Mouse (Mus musculus) heart, adult 8-10 months (tissue): Measurements from ENCODE around the gene Rnf20. TPM values are rescaled to one million over a fixed set of nuclear protein-coding genes. Genes with fewer than 3 reads are reported as not detected.
A peak's percentile ranks its signal among the peaks of the same experiment; 100 is the strongest.

Experiments
- DNase-seq: peaks from one replicate; pipeline ENCODE4 v3.0.0; 2022; ENCODE audit warnings: low spot score
- total RNA-seq, 4 experiments: library from RNA; stranded (reverse); gene quantifications; 2 replicates each; pipeline ENCODE4 v1.2.4; 2022

Rnf20 gene
- total RNA-seq, 4 experiments from 2014 or later = 36.7 to 42.5 (median 38.9) TPM

GRCm38 (mm10) chr4:49659421-49659820 is 27.6 kb downstream of the Rnf20 start:
- no peak for DNase-seq

GRCm38 (mm10) chr4:49661664-49662063 is 29.9 kb downstream of the Rnf20 start:
- DNase-seq = no peak

- no peak for DNase-seq
Observed at GRCm38 (mm10) chr4:49662231-49662630, 30.4 kb downstream of the Rnf20 start.

- no peak for DNase-seq
Observed at GRCm38 (mm10) chr4:49664850-49665249, 33.0 kb downstream of the Rnf20 start.

GRCm38 (mm10) chr4:49676071-49676470 is 44.3 kb downstream of the Rnf20 start:
- no peak for DNase-seq

- no peak for DNase-seq
Observed at GRCm38 (mm10) chr4:49676790-49677189, 45.0 kb downstream of the Rnf20 start.

GRCm38 (mm10) chr4:49680171-49680875 is 48.5 kb downstream of the Rnf20 start:
- DNase-seq = peak; percentile 12

GRCm38 (mm10) chr4:49681812-49682211 is 50.0 kb downstream of the Rnf20 start, which contains the start of gene Ppp3r2:
Gene Ppp3r2, minus strand, starts transcription at chr4:49682024.
- DNase-seq = no peak

- DNase-seq = peak; percentile 19
Observed at GRCm38 (mm10) chr4:49688594-49689288, 56.9 kb downstream of the Rnf20 start.

- DNase-seq = no peak
Observed at GRCm38 (mm10) chr4:49691405-49692194, 59.8 kb downstream of the Rnf20 start.

Other genes with a start within 250 kb of the Rnf20 start
- gene Acnat2, start 223.9 kb upstream of the Rnf20 start, total RNA-seq = not detected
- not detected for gene Acnat1, start 158.1 kb upstream of the Rnf20 start, total RNA-seq
- gene Baat, start 125.4 kb upstream of the Rnf20 start, total RNA-seq = under 1 TPM in 1 of 4 experiments, not detected in 3; 0.35 TPM
- gene Mrpl50, start 110.9 kb upstream of the Rnf20 start, total RNA-seq = 10 to 100 TPM; 48.8 to 56.4 (median 55.6) TPM
- gene Zfp189, start 110.8 kb upstream of the Rnf20 start, total RNA-seq = 1 to 10 TPM; 5.9 to 6.3 (median 6.1) TPM
- gene Aldob, start 82.5 kb upstream of the Rnf20 start, total RNA-seq = 10 to 100 TPM in 3 of 4 experiments, 1 to 10 TPM in 1; 10.0 to 19.0 (median 17.1) TPM
- 10 to 100 TPM; 57.7 to 59.8 (median 58.4) TPM for gene Tmem246, start 34.1 kb upstream of the Rnf20 start, total RNA-seq
- gene Ppp3r2, start 50.0 kb downstream of the Rnf20 start, total RNA-seq = not detected
- under 1 TPM; 0.03 to 0.22 (median 0.14) TPM for gene Grin3a, start 213.7 kb downstream of the Rnf20 start, total RNA-seq